Mouse (Mus musculus): ENCODE results near the gene Vmn1r149. TPM values are rescaled to one million over a fixed set of nuclear protein-coding genes. Genes with fewer than 3 reads are reported as not detected.
"Not testable (repeated sequence)": the region's sequence is repeated elsewhere in the genome, so short reads cannot be mapped to it uniquely, and the experiment has no call there.

The Vmn1r149 gene
- not detected in 2 replicates for polyA plus RNA-seq (2015; fragmentation: Nextera tagmentation; extraction: Ambion mirVana)

GRCm38 (mm10) chr7:22438129-22438528 lies at the start of gene Vmn1r149:
TSS of gene Vmn1r149 (minus strand) at chr7:22438229.
- not testable (repeated sequence) for H3K27ac ChIP-seq; H3K9me3 ChIP-seq (replicated peaks); H3K4me3 ChIP-seq (replicated peaks); H3K4me2 ChIP-seq; H3K36me3 ChIP-seq; ATAC-seq (replicated peaks; ENCODE audit: low FRiP score); H3K9ac ChIP-seq; H3K4me1 ChIP-seq; H3K27me3 ChIP-seq
- no CpG with 5 or more reads among the region's 2 CpGs for WGBS

- not testable (repeated sequence) for H3K9me3 ChIP-seq (replicated peaks); H3K27me3 ChIP-seq; H3K4me3 ChIP-seq (replicated peaks); H3K9ac ChIP-seq; ATAC-seq (replicated peaks; ENCODE audit: low FRiP score); H3K36me3 ChIP-seq; H3K27ac ChIP-seq; H3K4me2 ChIP-seq; H3K4me1 ChIP-seq
- WGBS, result no CpG with 5 or more reads among the region's 5 CpGs
Measured at GRCm38 (mm10) chr7:22463975-22464374, 25.9 kb upstream of the Vmn1r149 start, which contains the start of gene Gm10665. TSS of gene Gm10665 (minus strand) at chr7:22464075.

- H3K4me1 ChIP-seq; H3K4me3 ChIP-seq (replicated peaks); H3K36me3 ChIP-seq; H3K9me3 ChIP-seq (replicated peaks); H3K27me3 ChIP-seq; ATAC-seq (replicated peaks; ENCODE audit: low FRiP score); H3K27ac ChIP-seq; H3K4me2 ChIP-seq; H3K9ac ChIP-seq: not testable (repeated sequence)
- WGBS, result no CpG with 5 or more reads among the region's 3 CpGs
Measured at GRCm38 (mm10) chr7:22413283-22413682, 24.7 kb downstream of the Vmn1r149 start, which contains the start of gene Vmn1r148. TSS of gene Vmn1r148 (plus strand) at chr7:22413583.

Other genes with a start within 250 kb of the Vmn1r149 start
- not detected in 2 replicates for gene Vmn1r143, start 248.9 kb downstream of the Vmn1r149 start, polyA plus RNA-seq (2015; fragmentation: Nextera tagmentation; extraction: Ambion mirVana)
- gene Gm8653, start 237.0 kb downstream of the Vmn1r149 start, polyA plus RNA-seq (2015; fragmentation: Nextera tagmentation; extraction: Ambion mirVana), result not detected in 2 replicates
- gene Gm8453, start 208.7 kb downstream of the Vmn1r149 start, polyA plus RNA-seq (2015; fragmentation: Nextera tagmentation; extraction: Ambion mirVana), result not detected in 2 replicates
- gene Gm4187, start 108.5 kb downstream of the Vmn1r149 start, polyA plus RNA-seq (2015; fragmentation: Nextera tagmentation; extraction: Ambion mirVana), result not detected in 2 replicates
- not detected in 2 replicates for gene Gm8660, start 67.2 kb downstream of the Vmn1r149 start, polyA plus RNA-seq (2015; fragmentation: Nextera tagmentation; extraction: Ambion mirVana)
- gene Vmn1r148, start 24.6 kb downstream of the Vmn1r149 start, polyA plus RNA-seq (2015; fragmentation: Nextera tagmentation; extraction: Ambion mirVana), result not detected in 2 replicates
- not detected in 2 replicates for gene Gm10665, start 25.8 kb upstream of the Vmn1r149 start, polyA plus RNA-seq (2015; fragmentation: Nextera tagmentation; extraction: Ambion mirVana)
- not detected in 2 replicates for gene Vmn1r151, start 61.4 kb upstream of the Vmn1r149 start, polyA plus RNA-seq (2015; fragmentation: Nextera tagmentation; extraction: Ambion mirVana)
- gene Vmn1r152, start 84.7 kb upstream of the Vmn1r149 start, polyA plus RNA-seq (2015; fragmentation: Nextera tagmentation; extraction: Ambion mirVana), result not detected in 2 replicates
- not detected in 2 replicates for gene Gm8677, start 96.7 kb upstream of the Vmn1r149 start, polyA plus RNA-seq (2015; fragmentation: Nextera tagmentation; extraction: Ambion mirVana)
- gene Gm4201, start 127.1 kb upstream of the Vmn1r149 start, polyA plus RNA-seq (2015; fragmentation: Nextera tagmentation; extraction: Ambion mirVana), result not detected in 2 replicates
- not detected in 2 replicates for gene Gm4565, start 149.9 kb upstream of the Vmn1r149 start, polyA plus RNA-seq (2015; fragmentation: Nextera tagmentation; extraction: Ambion mirVana)
- not detected in 2 replicates for gene Vmn1r155, start 219.8 kb upstream of the Vmn1r149 start, polyA plus RNA-seq (2015; fragmentation: Nextera tagmentation; extraction: Ambion mirVana)